Mouse (Mus musculus) frontal cortex, postnatal 36 days (tissue): ENCODE measurements around the gene Trim50.
"Not testable (repeated sequence)": the region's sequence is repeated elsewhere in the genome, so short reads cannot be mapped to it uniquely, and the experiment has no call there.

Experiments used
- DNase-seq, 2 experiments: peaks; one replicate each; pipeline ENCODE4 v3.0.0; 2022; ENCODE audit warnings: low spot score in 2 of 2

The Trim50 gene

GRCm38 (mm10) chr5:135352995-135353394, at the start of gene Trim50:
Gene Trim50 (plus strand): TSS chr5:135353295.
- no peak for DNase-seq

- no peak for DNase-seq
These were observed 46.7 kb upstream of the Trim50 start for GRCm38 (mm10) chr5:135306321-135306965.

- no peak for DNase-seq
These were observed 36.9 kb upstream of the Trim50 start for GRCm38 (mm10) chr5:135316177-135316576.

- no peak for DNase-seq
These were observed 33.2 kb upstream of the Trim50 start for GRCm38 (mm10) chr5:135319856-135320255.

GRCm38 (mm10) chr5:135322197-135322596, 30.9 kb upstream of the Trim50 start:
- no peak for DNase-seq

DNA sequence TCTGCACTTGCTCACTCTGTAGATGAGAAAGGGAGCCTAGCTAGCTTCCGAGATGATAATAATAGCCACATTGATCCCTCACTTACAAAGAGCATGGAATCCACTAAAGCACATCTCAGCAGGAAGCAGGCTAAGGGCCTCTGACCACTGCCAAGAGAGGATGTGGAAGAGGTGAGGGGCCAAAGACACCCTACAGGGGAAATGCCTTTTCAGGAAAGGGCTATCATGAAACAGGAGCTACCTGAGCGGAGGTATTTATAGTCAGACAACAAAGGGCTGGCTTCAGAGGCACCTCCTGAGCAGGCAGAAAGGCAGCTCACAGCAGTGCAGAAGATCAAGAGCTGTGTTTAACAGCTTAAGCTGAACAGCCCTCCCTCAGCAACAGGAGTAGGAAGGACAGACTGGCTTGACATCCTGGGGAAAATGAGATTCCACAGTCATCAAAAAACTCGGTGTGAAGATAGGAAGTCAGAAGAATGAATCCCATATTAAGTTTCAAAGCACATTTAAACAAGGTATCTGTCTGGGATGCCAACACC, 26.9 kb upstream of the Trim50 start:
- DNase-seq, result no peak

GRCm38 (mm10) chr5:135329471-135329870, 23.6 kb upstream of the Trim50 start:
- DNase-seq, result no peak

DNA sequence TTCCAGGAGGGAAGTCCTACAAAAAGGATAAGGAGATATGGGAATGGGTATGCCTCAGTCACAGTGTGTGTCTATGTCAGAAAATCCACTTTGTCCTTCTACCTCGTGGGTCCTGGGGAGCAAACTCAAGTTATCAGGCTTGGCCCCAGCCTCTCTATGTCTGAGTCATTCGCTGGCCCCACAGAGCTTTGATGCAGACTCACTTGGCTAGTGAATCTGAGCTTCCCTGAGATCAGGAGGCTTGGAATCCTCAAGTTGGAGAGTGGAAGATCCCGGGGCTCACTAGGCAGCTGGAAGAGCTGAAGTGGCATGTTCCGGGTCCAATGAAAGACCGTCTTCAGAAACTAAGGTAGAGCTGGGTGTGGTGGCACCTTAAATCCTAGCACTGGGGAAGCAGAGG, 22.9 kb upstream of the Trim50 start:
- no peak for DNase-seq

DNA sequence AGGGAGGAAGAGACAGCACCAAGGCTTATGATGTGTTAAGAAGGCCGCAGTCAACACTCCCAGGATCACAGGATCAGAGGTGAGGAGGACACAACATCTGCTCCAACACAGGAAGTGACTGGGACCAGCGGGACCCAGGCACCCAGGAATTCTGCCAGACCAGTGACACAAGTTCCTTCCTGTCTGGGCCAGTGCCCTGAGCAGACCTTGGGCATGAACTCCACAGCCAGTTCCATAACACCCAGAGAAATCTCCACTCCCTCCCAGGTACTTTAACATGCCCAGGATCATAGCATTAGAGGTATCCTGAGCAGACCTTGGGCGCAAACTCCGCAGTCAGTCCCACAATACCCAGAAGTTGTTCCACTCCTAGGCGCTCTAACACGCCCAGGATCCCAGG, 21.9 kb upstream of the Trim50 start:
- no peak for DNase-seq

- DNase-seq, result no peak
These were observed 15.5 kb upstream of the Trim50 start for GRCm38 (mm10) chr5:135337575-135337974.

DNA sequence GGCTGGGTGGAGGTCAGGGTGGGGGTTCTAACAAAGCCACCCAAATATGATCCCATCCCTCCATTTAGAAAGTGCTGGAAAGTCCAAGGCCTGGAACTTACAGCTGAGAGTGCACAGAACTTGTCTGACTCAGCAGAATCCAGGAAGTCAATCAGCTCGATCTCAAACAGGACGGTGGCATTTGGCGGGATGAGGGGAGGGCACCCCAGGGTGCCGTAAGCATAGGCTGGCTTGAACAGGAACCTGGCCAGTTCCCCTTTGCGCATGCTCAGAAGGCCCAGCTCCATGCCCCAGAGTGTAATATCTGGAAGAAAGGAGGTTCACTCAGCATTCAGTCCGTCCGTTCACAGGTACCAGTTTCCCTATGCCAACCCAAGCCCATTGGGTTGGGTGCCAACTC, 7.1 kb upstream of the Trim50 start:
- no peak for DNase-seq

GRCm38 (mm10) chr5:135346430-135346829, 6.7 kb upstream of the Trim50 start:
- no peak for DNase-seq

- no peak for DNase-seq
These were observed 5.5 kb upstream of the Trim50 start for GRCm38 (mm10) chr5:135347511-135348011.

DNA sequence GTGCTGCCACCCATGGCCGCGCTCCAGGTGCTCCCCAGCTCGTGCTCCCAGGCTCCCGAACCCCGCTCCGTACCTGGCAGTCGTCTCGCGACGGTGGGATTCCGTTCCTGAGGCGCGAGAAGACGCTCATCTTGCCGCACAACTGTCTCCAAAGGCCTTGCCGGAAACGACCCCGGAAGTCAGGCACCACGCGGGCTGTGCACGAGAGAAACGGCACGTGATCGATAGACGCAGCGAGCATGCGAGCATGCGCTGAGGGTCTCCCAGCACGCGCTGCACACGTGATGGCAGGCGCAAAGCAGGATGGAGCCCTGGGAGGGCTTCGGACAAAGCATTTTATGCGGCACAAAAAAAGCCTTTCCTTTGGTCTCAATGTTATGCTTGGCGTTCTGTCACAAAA, 3.2 kb upstream of the Trim50 start, which contains the start of gene Fkbp6:
Gene Fkbp6 (minus strand): TSS at position 183 of the 400 bp plus-strand sequence.
- DNase-seq, result no peak

DNA sequence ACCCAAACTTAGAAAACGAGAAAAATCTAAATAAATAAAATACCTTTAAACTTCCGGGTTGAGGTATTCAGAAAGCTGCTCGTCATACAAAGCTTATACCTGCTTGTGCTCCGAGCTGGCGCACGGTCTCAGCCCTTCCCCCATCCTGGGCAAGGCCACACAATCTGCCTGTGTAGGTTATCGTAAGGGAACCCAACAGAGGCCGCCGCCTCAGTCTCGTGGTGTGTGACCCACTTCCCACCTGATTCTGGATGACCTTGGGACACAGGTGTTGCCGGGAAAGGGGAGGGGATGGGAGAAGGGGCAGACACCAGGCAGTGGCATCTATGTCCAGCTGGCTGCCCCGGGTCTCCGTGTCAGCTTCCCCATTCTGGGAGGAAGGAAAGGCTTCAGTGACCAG, 1.5 kb upstream of the Trim50 start:
- DNase-seq, result no peak

DNA sequence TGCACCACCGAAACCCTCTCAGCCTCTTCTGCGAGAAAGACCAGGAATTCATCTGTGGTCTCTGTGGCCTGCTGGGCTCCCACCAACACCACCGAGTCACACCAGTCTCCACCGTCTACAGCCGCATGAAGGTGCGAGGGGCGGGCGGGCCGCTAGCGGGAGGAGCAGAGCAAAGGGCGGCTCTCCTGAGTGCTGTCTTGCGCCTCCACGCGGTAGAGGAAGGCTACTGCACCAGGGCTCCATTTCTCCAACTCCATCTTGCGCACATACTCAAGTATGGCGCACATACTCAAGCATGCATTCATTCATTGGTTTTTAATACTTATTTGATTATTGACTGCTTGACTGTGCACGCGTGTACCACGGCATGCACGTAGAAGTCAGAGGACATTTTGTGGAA, 469 bp downstream of the Trim50 start:
- no peak for DNase-seq

DNA sequence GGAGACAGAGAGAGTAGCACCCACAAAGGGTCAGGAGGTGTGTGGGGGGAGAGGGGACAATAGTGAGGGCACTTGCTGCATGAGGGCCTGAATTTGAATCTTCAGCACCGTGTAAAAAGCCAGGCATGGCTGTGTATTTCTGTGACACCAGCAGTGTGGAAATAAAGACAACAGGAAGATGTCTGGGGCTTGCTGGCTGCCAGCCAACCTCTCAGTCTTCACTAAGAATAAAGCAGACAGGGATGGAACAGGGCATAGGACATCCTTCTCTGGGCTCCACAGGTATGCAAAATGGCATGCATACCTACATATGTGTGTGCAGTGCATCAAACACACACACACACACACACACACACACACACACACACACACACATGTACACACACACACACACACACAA, 3.0 kb downstream of the Trim50 start:
- DNase-seq, result no peak

- no peak for DNase-seq
These were observed 4.5 kb downstream of the Trim50 start for GRCm38 (mm10) chr5:135357556-135357955.

DNA sequence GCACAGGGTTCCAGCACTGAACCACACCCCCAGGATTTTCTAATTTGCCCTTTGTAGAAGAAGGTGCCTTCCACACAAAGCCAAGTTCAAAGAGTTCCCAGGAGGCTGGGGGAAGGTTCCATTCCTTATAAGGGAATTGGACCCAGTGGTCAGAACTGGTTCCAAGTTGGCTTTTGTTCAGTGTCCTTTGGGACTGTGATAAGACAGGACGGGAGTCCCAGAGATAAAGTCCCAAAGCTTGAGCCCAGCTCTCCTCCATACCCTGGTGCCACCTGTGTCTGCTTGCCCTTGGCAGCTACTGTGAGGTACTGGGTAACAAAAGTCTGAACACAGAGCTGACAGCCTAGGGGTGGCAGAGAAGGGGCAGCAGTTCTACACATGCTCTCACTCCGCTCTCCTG, 6.7 kb downstream of the Trim50 start:
- DNase-seq, result no peak

DNA sequence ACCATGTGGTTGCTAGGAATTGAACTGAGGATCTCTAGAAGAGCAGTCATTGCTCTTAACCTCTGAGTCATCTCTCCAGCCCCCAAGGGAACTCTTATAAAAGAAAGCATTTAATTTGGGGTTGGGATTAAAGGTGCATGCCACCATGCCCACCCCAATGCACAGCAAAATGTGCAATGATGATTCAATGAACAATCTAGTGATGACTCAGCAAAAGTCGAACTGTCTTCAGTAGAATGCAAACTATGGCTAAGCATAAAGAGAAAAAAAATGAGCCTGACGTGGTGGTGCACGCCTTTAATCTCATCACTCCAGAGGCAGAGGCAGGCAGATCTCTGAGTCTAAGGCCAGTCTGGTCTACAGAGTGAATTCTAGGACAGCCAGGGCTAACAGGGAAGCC, 9.5 kb downstream of the Trim50 start:
- DNase-seq, result no peak

GRCm38 (mm10) chr5:135363540-135363939, 10.4 kb downstream of the Trim50 start:
- DNase-seq, result no peak

DNA sequence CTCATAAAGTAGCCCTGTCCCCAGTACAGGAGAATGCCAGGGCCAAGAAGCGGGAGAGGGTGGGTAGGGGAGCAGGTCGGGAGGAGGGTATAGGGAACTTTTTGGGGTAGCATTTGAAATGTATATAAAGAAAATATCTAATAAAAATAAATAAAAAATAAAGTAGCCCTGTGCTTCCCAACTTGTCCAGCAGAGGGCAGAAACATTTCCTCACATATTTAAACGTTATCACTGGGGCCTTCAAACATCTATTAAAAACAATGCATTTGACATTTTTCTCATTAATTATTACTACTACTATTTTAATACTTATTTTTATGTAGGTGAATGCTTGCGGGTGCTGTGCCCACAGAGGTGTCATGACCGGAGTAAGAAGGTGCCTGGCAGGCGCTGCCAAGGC, 14.7 kb downstream of the Trim50 start:
- DNase-seq, result no peak

GRCm38 (mm10) chr5:135368312-135368711, 15.2 kb downstream of the Trim50 start:
- DNase-seq, result no peak

- not testable (repeated sequence) for DNase-seq
These were observed 16.1 kb downstream of the Trim50 start for GRCm38 (mm10) chr5:135369196-135369595.
